Comparison of ENCODE assay signal across 9 mouse cellular contexts in genomic region chr13:99859082-99859481, GRCm38 (mm10). TPM values are rescaled to one million over a fixed set of nuclear protein-coding genes. Genes with fewer than 3 reads are reported as not detected.
A peak's percentile ranks its signal among the peaks of the same experiment; 100 is the strongest.
DNase-seq lines count a peak whose midpoint lies in the region; ATAC-seq and TF ChIP-seq lines count a peak whose summit lies in the region.
"Had no signal": no experiment of that assay in that cellular context is flagged by ENCODE, and none has a peak within 500 bp of the region (broad histone marks: within the 10 kb centered on the region; RNA-seq: fewer than 3 reads in every experiment).

No protein-coding gene starts in this region.

- H3K27ac ChIP-seq in liver, embryonic 12.5 days = no peak overlapping the region
- H3K27ac ChIP-seq in midbrain, embryonic 13.5 days = no peak overlapping the region
- no peak overlapping the region for H3K27ac ChIP-seq in stomach, postnatal 0 days (replicated peaks)

- no peak overlapping the region for H3K4me2 ChIP-seq in liver, embryonic 12.5 days
- no peak overlapping the region for H3K4me2 ChIP-seq in midbrain, embryonic 13.5 days (replicated peaks)
- no peak overlapping the region for H3K4me2 ChIP-seq in stomach, postnatal 0 days (replicated peaks; ENCODE audit: low read depth)

- H3K4me1 ChIP-seq in liver, embryonic 12.5 days = no peaks in the 10 kb centered on the region
- H3K4me1 ChIP-seq in midbrain, embryonic 13.5 days (replicated peaks) = no peaks in the 10 kb centered on the region
- H3K4me1 ChIP-seq in stomach, postnatal 0 days (replicated peaks; ENCODE audit: control insufficient read depth, insufficient read depth) = no peaks in the 10 kb centered on the region

- TF ChIP-seq EP300 in stomach, postnatal 0 days (optimal IDR thresholded peaks at IDR 0.05) = no peak

- no peaks in the 10 kb centered on the region for H3K27me3 ChIP-seq in liver, embryonic 12.5 days (replicated peaks)
- H3K27me3 ChIP-seq in midbrain, embryonic 13.5 days = no peaks in the 10 kb centered on the region
- no peaks in the 10 kb centered on the region for H3K27me3 ChIP-seq in stomach, postnatal 0 days (ENCODE audit: control insufficient read depth, insufficient read depth, low read length)

- no peak for ATAC-seq in CD4-positive, CD25-positive, alpha-beta regulatory T cell, adult 4 months
- no peak for ATAC-seq in liver, embryonic 12.5 days
- ATAC-seq in common myeloid progenitor, adult 5-6 weeks (replicated peaks; ENCODE audit: low read depth, poor library complexity, severe bottlenecking) = peak; percentile 86
- peak; percentile 55; the same call in 1 of the 2 replicates for ATAC-seq in midbrain, embryonic 13.5 days
- ATAC-seq in stomach, postnatal 0 days (ENCODE audit: low FRiP score, low TSS enrichment) = no peak

- H3K36me3 ChIP-seq in liver, embryonic 12.5 days = no peaks in the 10 kb centered on the region
- H3K36me3 ChIP-seq in midbrain, embryonic 13.5 days = no peaks in the 10 kb centered on the region
- no peaks in the 10 kb centered on the region for H3K36me3 ChIP-seq in stomach, postnatal 0 days (ENCODE audit: control insufficient read depth, insufficient read depth, low read length)

- no peak overlapping the region for H3K4me3 ChIP-seq in liver, embryonic 12.5 days
- no peak overlapping the region for H3K4me3 ChIP-seq in midbrain, embryonic 13.5 days (replicated peaks)
- no peak overlapping the region for H3K4me3 ChIP-seq in stomach, postnatal 0 days (ENCODE audit: low read depth, low read length)

- DNase-seq in CD4-positive, CD25-positive, alpha-beta regulatory T cell, adult 2 months (ENCODE audit: low read depth, low spot score) = peak; percentile 70
- DNase-seq in liver = peak; percentile 49
- peak; percentile 49 to 69 for DNase-seq in kidney, postnatal 25 days
- peak; percentile 37 for DNase-seq in stomach, postnatal 0 days (ENCODE audit: low spot score)

- 22% methylated on average over 1 of the region's 1 CpGs for WGBS in liver, embryonic 12.5 days (ENCODE audit: insufficient replicate concordance)
- WGBS in midbrain, embryonic 13.5 days = 5% methylated on average over 1 of the region's 1 CpGs
- WGBS in stomach, postnatal 0 days = 17% methylated on average over 1 of the region's 1 CpGs

- H3K9ac ChIP-seq in liver, embryonic 12.5 days = no peak overlapping the region
- no peak overlapping the region for H3K9ac ChIP-seq in midbrain, embryonic 13.5 days (replicated peaks)
- no peak overlapping the region for H3K9ac ChIP-seq in stomach, postnatal 0 days (ENCODE audit: low read length)

- peak; percentile 80 for TF ChIP-seq CTCF in stomach, postnatal 0 days (IDR thresholded peaks at IDR 0.05; ENCODE audit: low read depth)

- no peaks in the 10 kb centered on the region; the same call in 1 of the 2 replicates for H3K9me3 ChIP-seq in liver, embryonic 12.5 days (replicated peaks)
- H3K9me3 ChIP-seq in midbrain, embryonic 13.5 days = no peaks in the 10 kb centered on the region
- no peaks in the 10 kb centered on the region for H3K9me3 ChIP-seq in stomach, postnatal 0 days (ENCODE audit: control insufficient read depth, low read length)

RNA-seq across cellular contexts. Expression of gene Cartpt, which starts 41.8 kb away (rescaled TPM):
- not detected for polyA plus RNA-seq in CD4-positive, CD25-positive, alpha-beta regulatory T cell, adult 4 months (2017; shearing (Covaris generic))
- 0.35 TPM in 1 of 2 replicates, not detected in the other for polyA plus RNA-seq in liver, embryonic 12.5 days (2016; fragmentation: Nextera tagmentation; extraction: Ambion mirVana)
- not detected in 2 replicates for total RNA-seq in common myeloid progenitor, adult 5-6 weeks (2017)
- polyA plus RNA-seq in midbrain, embryonic 13.5 days (2015; fragmentation: Nextera tagmentation; extraction: Ambion mirVana) = 24.8 and 27.1 TPM in 2 replicates
- polyA plus RNA-seq in stomach, postnatal 0 days (2015; fragmentation: Nextera tagmentation; extraction: Ambion mirVana) = 72.1 and 79.7 TPM in 2 replicates
- total RNA-seq: hematopoietic stem cell, adult 5-6 weeks had no signal

Comparison
In these comparisons a context has a peak if more than half of its experiments do, and no peak if none do; other contexts are left out.
1. ATAC-seq: peak in common myeloid progenitor, adult 5-6 weeks (single experiment) and midbrain, embryonic 13.5 days (single experiment); none in CD4-positive, CD25-positive, alpha-beta regulatory T cell, adult 4 months (single experiment), liver, embryonic 12.5 days (single experiment) and stomach, postnatal 0 days (single experiment).
2. RNA of gene Cartpt, which starts 41.8 kb away (polyA plus RNA-seq): 72.1 to 79.7 TPM in stomach, postnatal 0 days and 24.8 to 27.1 TPM in midbrain, embryonic 13.5 days; 0.35 TPM in liver, embryonic 12.5 days and not detected in CD4-positive, CD25-positive, alpha-beta regulatory T cell, adult 4 months; every median in the first group is over 10 times any median in the second.
3. Peak in every context shown above with its lines, with median percentiles within 50 percentile points of each other: DNase-seq.